In the genomic region with DNA sequence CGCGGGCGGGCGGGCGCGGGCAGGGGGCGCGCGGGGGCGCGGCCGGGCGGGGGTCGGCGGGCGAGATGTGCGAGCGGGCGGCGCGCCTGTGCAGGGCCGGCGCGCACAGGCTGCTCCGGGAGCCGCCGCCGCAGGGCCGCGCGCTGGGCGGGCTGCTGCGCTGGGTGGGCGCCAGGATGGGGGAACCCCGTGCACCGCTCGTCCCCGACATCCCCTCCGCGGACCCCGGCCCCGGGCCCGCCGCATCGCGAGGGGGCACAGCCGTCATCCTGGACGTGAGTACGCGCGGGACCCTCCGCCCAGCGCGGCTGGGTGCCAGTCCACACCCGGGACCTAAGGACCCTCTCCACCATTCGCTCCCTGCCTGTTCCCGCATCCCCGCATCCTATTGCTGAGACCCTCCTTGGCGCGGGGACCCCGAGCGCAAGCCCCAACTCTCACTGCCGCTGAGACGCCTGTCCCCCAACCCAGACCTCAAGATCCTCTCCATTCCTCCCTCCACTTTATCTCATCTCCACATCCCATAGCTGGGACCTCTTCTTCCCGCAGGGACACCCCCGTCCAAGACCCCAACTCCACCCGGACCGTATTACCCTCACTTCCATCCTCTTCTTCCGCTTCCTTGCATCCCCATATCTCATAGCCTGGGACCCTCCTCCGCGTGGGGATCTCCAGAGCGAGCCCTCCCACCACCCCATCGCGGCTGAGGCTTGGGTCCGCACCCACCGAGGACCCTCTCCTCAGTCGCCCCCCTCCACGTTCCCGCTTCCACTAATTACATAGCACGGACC, we compare ENCODE assay signal across 8 mouse cellular contexts. TPM values are rescaled to one million over a fixed set of nuclear protein-coding genes. Genes with fewer than 3 reads are reported as not detected.
DNase-seq lines count a peak whose midpoint lies in the region; ATAC-seq lines count a peak whose summit lies in the region.
"Had no signal": no experiment of that assay in that cellular context is flagged by ENCODE, and none has a peak within 500 bp of the region (broad histone marks: within the 10 kb centered on the region; RNA-seq: fewer than 3 reads in every experiment).

No protein-coding gene starts in this region.

- peak overlapping the region; percentile 86 for H3K4me2 ChIP-seq in forebrain, embryonic 11.5 days (ENCODE audit: low read depth, low read length, severe bottlenecking)
- peak overlapping the region; percentile 76 for H3K4me2 ChIP-seq in neural tube, embryonic 14.5 days (ENCODE audit: low read depth, low read length)

- H3K36me3 ChIP-seq in forebrain, embryonic 11.5 days (ENCODE audit: control insufficient read depth, insufficient read depth, low read length), result no peaks in the 10 kb centered on the region
- no peaks in the 10 kb centered on the region for H3K36me3 ChIP-seq in limb, embryonic 10.5 days
- no peaks in the 10 kb centered on the region for H3K36me3 ChIP-seq in neural tube, embryonic 14.5 days (ENCODE audit: control insufficient read depth, insufficient read depth, low read length)

- H3K27me3 ChIP-seq in forebrain, embryonic 11.5 days (ENCODE audit: control insufficient read depth, insufficient read depth, low read length), result peaks cover 6% of the 10 kb centered on the region
- peaks cover 54% of the 10 kb centered on the region for H3K27me3 ChIP-seq in limb, embryonic 10.5 days (ENCODE audit: low read depth, poor library complexity, severe bottlenecking)
- peaks cover 7% of the 10 kb centered on the region; the same call in 1 of the 2 replicates for H3K27me3 ChIP-seq in neural tube, embryonic 14.5 days (ENCODE audit: control insufficient read depth, insufficient read depth, low read length)

- peak; percentile 42 for ATAC-seq in forebrain, embryonic 11.5 days (replicated peaks; ENCODE audit: low FRiP score)
- peak; percentile 39; the same call in 1 of the 2 replicates for ATAC-seq in neural tube, embryonic 14.5 days (ENCODE audit: low read depth)

- peak overlapping the region; percentile 73 for H3K4me3 ChIP-seq in forebrain, embryonic 11.5 days (ENCODE audit: low read depth, low read length)
- peak overlapping the region; percentile 80 for H3K4me3 ChIP-seq in limb, embryonic 10.5 days
- peak overlapping the region; percentile 58 for H3K4me3 ChIP-seq in neural tube, embryonic 14.5 days (ENCODE audit: low read depth, low read length)

- intact Hi-C loops in left cerebral cortex, postnatal 4 days (cut with DNase I), result loop anchor here (5.0 to 10.0 kb wide), 3 partner anchors 55 to 158 kb away; a partner anchor contains a TSS

- under 1% methylated on average over 66 of the region's 80 CpGs for WGBS in forebrain, embryonic 11.5 days
- under 1% methylated on average over 35 of the region's 80 CpGs for WGBS in limb, embryonic 10.5 days
- 1% methylated on average over 42 of the region's 80 CpGs for WGBS in neural tube, embryonic 14.5 days

- no peaks in the 10 kb centered on the region for H3K9me3 ChIP-seq in forebrain, embryonic 11.5 days (ENCODE audit: control insufficient read depth, low read length)
- no peaks in the 10 kb centered on the region for H3K9me3 ChIP-seq in limb, embryonic 10.5 days (replicated peaks)
- H3K9me3 ChIP-seq in neural tube, embryonic 14.5 days (ENCODE audit: control insufficient read depth, low read length), result no peaks in the 10 kb centered on the region

- H3K4me1 ChIP-seq in forebrain, embryonic 11.5 days (replicated peaks; ENCODE audit: control insufficient read depth, insufficient read depth, low read length), result 0 out of 2 replicates have a peak, but pooled peaks cover 2% of the 10 kb centered on the region
- peaks cover 20% of the 10 kb centered on the region for H3K4me1 ChIP-seq in limb, embryonic 10.5 days
- H3K4me1 ChIP-seq in neural tube, embryonic 14.5 days (ENCODE audit: control insufficient read depth, insufficient read depth, low read length), result no peaks in the 10 kb centered on the region

- DNase-seq in left cerebral cortex, postnatal 4 days, result peak; percentile 34
- DNase-seq in left cerebral cortex, adult 9 months (ENCODE audit: low spot score in 2 of 2), result no peak
- peak; percentile 77 for DNase-seq in forebrain, embryonic 11.5 days (ENCODE audit: low spot score)
- DNase-seq in limb, embryonic 10.5 days (ENCODE audit: low spot score), result peak; percentile 61
- DNase-seq in spleen, postnatal 14 days (ENCODE audit: low spot score in 2 of 2), result no peak
- DNase-seq in lung, postnatal 14 days, result no peak

- H3K9ac ChIP-seq in forebrain, embryonic 11.5 days (ENCODE audit: low read length), result peak overlapping the region; percentile 72
- H3K9ac ChIP-seq in neural tube, embryonic 14.5 days (replicated peaks; ENCODE audit: low read depth, low read length), result peak overlapping the region; percentile 70

- no peak overlapping the region for H3K27ac ChIP-seq in forebrain, embryonic 11.5 days (ENCODE audit: low read depth, low read length)
- peak overlapping the region; percentile 92 for H3K27ac ChIP-seq in limb, embryonic 10.5 days
- no peak overlapping the region for H3K27ac ChIP-seq in neural tube, embryonic 14.5 days (ENCODE audit: low read depth, low read length)

RNA-seq across cellular contexts. Expression of a gene that starts 0.7 kb away (rescaled TPM):
- 10 to 100 TPM; 35.9 to 48.5 TPM for total RNA-seq in left cerebral cortex, postnatal 4 days (2021)
- polyA plus RNA-seq in forebrain, embryonic 11.5 days (2014; fragmentation: Nextera tagmentation; extraction: Ambion mirVana), result 15.3 and 18.3 TPM in 2 replicates
- polyA plus RNA-seq in limb, embryonic 10.5 days (2016; fragmentation: Nextera tagmentation; extraction: Ambion mirVana), result 4.2 and 5.6 TPM in 2 replicates
- 36.5 and 39.6 TPM in 2 replicates for polyA plus RNA-seq in neural tube, embryonic 14.5 days (2014; fragmentation: Nextera tagmentation; extraction: Ambion mirVana)
- total RNA-seq: heart, adult 18-20 months had no signal

RNA-seq across cellular contexts. Expression of a gene that starts 13.3 kb away (rescaled TPM):
- total RNA-seq in left cerebral cortex, postnatal 4 days (2021), result under 1 TPM in 1 of 2 experiments, not detected in 1; 0.30 TPM
- polyA plus RNA-seq in forebrain, embryonic 11.5 days (2014; fragmentation: Nextera tagmentation; extraction: Ambion mirVana), result 0.09 TPM in 1 of 2 replicates, not detected in the other
- polyA plus RNA-seq in limb, embryonic 10.5 days (2016; fragmentation: Nextera tagmentation; extraction: Ambion mirVana), result 0.26 and 0.34 TPM in 2 replicates
- polyA plus RNA-seq in neural tube, embryonic 14.5 days (2014; fragmentation: Nextera tagmentation; extraction: Ambion mirVana), result 0.31 and 0.35 TPM in 2 replicates

RNA-seq across cellular contexts. Expression of a gene that starts 52.5 kb away (rescaled TPM):
- 10 to 100 TPM; 19.3 to 21.5 TPM for total RNA-seq in left cerebral cortex, postnatal 4 days (2021)
- polyA plus RNA-seq in forebrain, embryonic 11.5 days (2014; fragmentation: Nextera tagmentation; extraction: Ambion mirVana), result 12.0 and 13.5 TPM in 2 replicates
- 6.3 and 6.7 TPM in 2 replicates for polyA plus RNA-seq in limb, embryonic 10.5 days (2016; fragmentation: Nextera tagmentation; extraction: Ambion mirVana)
- 15.8 and 16.1 TPM in 2 replicates for polyA plus RNA-seq in neural tube, embryonic 14.5 days (2014; fragmentation: Nextera tagmentation; extraction: Ambion mirVana)

RNA-seq across cellular contexts. Expression of a gene that starts 54.3 kb away (rescaled TPM):
- not detected for total RNA-seq in left cerebral cortex, postnatal 4 days (2021)
- 0.13 TPM in 1 of 2 replicates, not detected in the other for polyA plus RNA-seq in forebrain, embryonic 11.5 days (2014; fragmentation: Nextera tagmentation; extraction: Ambion mirVana)
- polyA plus RNA-seq in limb, embryonic 10.5 days (2016; fragmentation: Nextera tagmentation; extraction: Ambion mirVana), result 0.05 and 0.11 TPM in 2 replicates
- not detected in 2 replicates for polyA plus RNA-seq in neural tube, embryonic 14.5 days (2014; fragmentation: Nextera tagmentation; extraction: Ambion mirVana)
- total RNA-seq: heart, adult 18-20 months had no signal

Comparison
In these comparisons a context has a peak if more than half of its experiments do, and no peak if none do; other contexts are left out.
1. DNase-seq: peak in left cerebral cortex, postnatal 4 days (single experiment), forebrain, embryonic 11.5 days (single experiment) and limb, embryonic 10.5 days (single experiment); none in left cerebral cortex, adult 9 months (0 of 2), spleen, postnatal 14 days (0 of 2) and lung, postnatal 14 days (single experiment).
2. Peak in every context shown above with its lines, with median percentiles within 50 percentile points of each other: H3K4me3 ChIP-seq.